In the genomic region with DNA sequence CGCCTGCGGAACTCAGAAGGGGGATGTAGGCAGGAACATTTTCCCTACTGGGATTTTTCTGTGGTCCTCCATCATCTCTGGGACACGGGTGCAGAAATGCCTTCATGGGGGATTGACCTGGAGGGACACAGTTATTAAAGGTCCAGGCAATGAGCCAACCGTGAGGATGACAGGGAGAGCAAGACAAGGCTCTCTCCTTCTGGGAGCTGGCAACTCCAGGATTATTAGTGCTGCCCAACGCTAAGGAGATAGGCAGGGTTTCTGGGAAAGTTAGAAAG, we compare ENCODE assay signal across 8 mouse cellular contexts. TPM values are rescaled to one million over a fixed set of nuclear protein-coding genes. Genes with fewer than 3 reads are reported as not detected.
DNase-seq lines count a peak whose midpoint lies in the region; ATAC-seq and TF ChIP-seq lines count a peak whose summit lies in the region.

No protein-coding gene starts in this region.

- 6% methylated on average over 5 of the region's 5 CpGs for WGBS in heart, embryonic 10.5 days
- 15% methylated on average over 5 of the region's 5 CpGs for whole genome bisulfite sequencing in heart, adult 2 months
- WGBS in forebrain, embryonic 14.5 days = 2% methylated on average over 5 of the region's 5 CpGs
- WGBS in liver, postnatal 0 days (ENCODE audit: insufficient replicate concordance) = 17% methylated on average over 5 of the region's 5 CpGs

- H3K9me3 ChIP-seq in heart, embryonic 10.5 days = no peaks in the 10 kb centered on the region
- no peaks in the 10 kb centered on the region for H3K9me3 ChIP-seq in ES-Bruce4 (replicated peaks; ENCODE audit: control insufficient read depth, insufficient read depth, low read length, poor library complexity, severe bottlenecking)
- H3K9me3 ChIP-seq in forebrain, embryonic 14.5 days (replicated peaks; ENCODE audit: control insufficient read depth, low read length) = no peaks in the 10 kb centered on the region
- H3K9me3 ChIP-seq in liver, postnatal 0 days (ENCODE audit: low read length) = no peaks in the 10 kb centered on the region

- no peak for DNase-seq in heart, embryonic 10.5 days (ENCODE audit: low spot score)
- DNase-seq in heart, adult 2 months = no peak
- peak; percentile 28 for DNase-seq in forebrain, embryonic 14.5 days (ENCODE audit: low spot score)
- DNase-seq in liver, postnatal 0 days = no peak
- no peak for DNase-seq in c-Kit-positive CD71-positive TER-119-positive erythroid progenitor cells, embryonic 14.5 days (ENCODE audit: low spot score)
- DNase-seq in gastrocnemius, postnatal 25 days = no peak
- DNase-seq in gastrocnemius, postnatal 10 days = no peak

- no peak for TF ChIP-seq CTCF in heart, adult 2 months (IDR thresholded peaks at IDR 0.05)
- no peak for TF ChIP-seq CTCF in ES-Bruce4 (IDR thresholded peaks at IDR 0.05; ENCODE audit: low read depth, low read length)
- TF ChIP-seq CTCF in liver, postnatal 0 days (IDR thresholded peaks at IDR 0.05; ENCODE audit: low read depth) = no peak

- H3K27ac ChIP-seq in heart, embryonic 10.5 days = peak overlapping the region; percentile 92
- H3K27ac ChIP-seq in heart, adult 2 months = no peak overlapping the region
- no peak overlapping the region for H3K27ac ChIP-seq in ES-Bruce4 (ENCODE audit: insufficient read depth, low read length)
- H3K27ac ChIP-seq in forebrain, embryonic 14.5 days (ENCODE audit: low read depth, low read length) = peak overlapping the region; percentile 49; the same call in 1 of the 2 replicates
- no peak overlapping the region for H3K27ac ChIP-seq in liver, postnatal 0 days (ENCODE audit: low read depth)

- no peaks in the 10 kb centered on the region for H3K36me3 ChIP-seq in heart, embryonic 10.5 days
- no peaks in the 10 kb centered on the region for H3K36me3 ChIP-seq in heart, adult 2 months (ENCODE audit: control insufficient read depth, insufficient read depth, low read length)
- no peaks in the 10 kb centered on the region for H3K36me3 ChIP-seq in ES-Bruce4 (ENCODE audit: control insufficient read depth, insufficient read depth, low read length, poor library complexity, severe bottlenecking)
- H3K36me3 ChIP-seq in forebrain, embryonic 14.5 days (ENCODE audit: control insufficient read depth, insufficient read depth, low read length) = no peaks in the 10 kb centered on the region
- no peaks in the 10 kb centered on the region for H3K36me3 ChIP-seq in liver, postnatal 0 days (replicated peaks; ENCODE audit: insufficient read depth, low read length)

- intact Hi-C loops in heart, adult 2 months (cut with DNase I) = no loop called here

- peaks cover 46% of the 10 kb centered on the region for H3K4me1 ChIP-seq in heart, embryonic 10.5 days
- H3K4me1 ChIP-seq in heart, adult 2 months (ENCODE audit: control insufficient read depth, insufficient read depth, low read length) = no peaks in the 10 kb centered on the region; the same call in 1 of the 2 replicates
- peaks cover 9% of the 10 kb centered on the region for H3K4me1 ChIP-seq in ES-Bruce4 (ENCODE audit: control insufficient read depth, insufficient read depth, low read length)
- peaks cover 10% of the 10 kb centered on the region; the same call in 1 of the 2 replicates for H3K4me1 ChIP-seq in forebrain, embryonic 14.5 days (ENCODE audit: control insufficient read depth, insufficient read depth, low read length)
- peaks cover 2% of the 10 kb centered on the region; the same call in 1 of the 2 replicates for H3K4me1 ChIP-seq in liver, postnatal 0 days (ENCODE audit: insufficient read depth)

- ATAC-seq in forebrain, embryonic 14.5 days = no peak
- ATAC-seq in liver, postnatal 0 days = no peak

- H3K4me2 ChIP-seq in forebrain, embryonic 14.5 days (ENCODE audit: low read length) = peak overlapping the region; percentile 85
- peak overlapping the region; percentile 86; the same call in 1 of the 2 replicates for H3K4me2 ChIP-seq in liver, postnatal 0 days (ENCODE audit: low read depth, low read length)

- H3K27me3 ChIP-seq in heart, embryonic 10.5 days (ENCODE audit: insufficient read depth, poor library complexity, severe bottlenecking) = peaks cover 45% of the 10 kb centered on the region
- peaks cover 5% of the 10 kb centered on the region for H3K27me3 ChIP-seq in heart, adult 2 months (ENCODE audit: control insufficient read depth, insufficient read depth, low read length)
- H3K27me3 ChIP-seq in ES-Bruce4 (ENCODE audit: control insufficient read depth, insufficient read depth, low read length, poor library complexity, severe bottlenecking) = no peaks in the 10 kb centered on the region
- H3K27me3 ChIP-seq in forebrain, embryonic 14.5 days (replicated peaks; ENCODE audit: control insufficient read depth, insufficient read depth, low read length) = no peaks in the 10 kb centered on the region
- peaks cover 46% of the 10 kb centered on the region for H3K27me3 ChIP-seq in liver, postnatal 0 days (ENCODE audit: insufficient read depth, low read length)

- TF ChIP-seq EP300 in heart, adult 2 months (IDR thresholded peaks at IDR 0.05; ENCODE audit: insufficient read depth, low read depth, low read length) = no peak
- TF ChIP-seq EP300 in ES-Bruce4 (IDR thresholded peaks at IDR 0.05; ENCODE audit: insufficient read depth, low read depth, low read length) = no peak
- no peak for TF ChIP-seq EP300 in liver, postnatal 0 days (IDR thresholded peaks at IDR 0.05; ENCODE audit: low read depth)

- TF ChIP-seq POLR2A in heart, adult 2 months (IDR thresholded peaks at IDR 0.05; ENCODE audit: insufficient read depth, low read depth, low read length) = no peak
- no peak for TF ChIP-seq POLR2A in ES-Bruce4 (IDR thresholded peaks at IDR 0.05; ENCODE audit: insufficient read depth, low read length)

- no peaks in the 10 kb centered on the region for H3K79me2 ChIP-seq in heart, adult 2 months (replicated peaks; ENCODE audit: control insufficient read depth, insufficient read depth, low read length)

- no peak overlapping the region for H3K9ac ChIP-seq in heart, adult 2 months (ENCODE audit: low read depth, low read length)
- peak overlapping the region; percentile 91 for H3K9ac ChIP-seq in ES-Bruce4 (ENCODE audit: low read depth, poor library complexity, severe bottlenecking)
- H3K9ac ChIP-seq in forebrain, embryonic 14.5 days (ENCODE audit: low read length) = peak overlapping the region; percentile 97
- H3K9ac ChIP-seq in liver, postnatal 0 days (replicated peaks) = no peak overlapping the region

- H3K4me3 ChIP-seq in heart, embryonic 10.5 days = peak overlapping the region; percentile 94
- H3K4me3 ChIP-seq in heart, adult 2 months = no peak overlapping the region
- peak overlapping the region; percentile 71 for H3K4me3 ChIP-seq in ES-Bruce4 (ENCODE audit: low read depth, low read length)
- peak overlapping the region; percentile 92 for H3K4me3 ChIP-seq in forebrain, embryonic 14.5 days (ENCODE audit: low read depth, low read length)
- no peak overlapping the region for H3K4me3 ChIP-seq in liver, postnatal 0 days (ENCODE audit: low read depth, low read length)

RNA-seq across cellular contexts. Expression of gene Mgat3, which starts 1.0 kb away (rescaled TPM):
- polyA plus RNA-seq in heart, embryonic 10.5 days (2016; fragmentation: Nextera tagmentation; extraction: Ambion mirVana) = 1.1 and 2.8 TPM in 2 replicates
- total RNA-seq in heart, adult 2 months (2021) = 1 to 10 TPM; 2.3 to 3.5 TPM
- polyA plus RNA-seq in heart, adult 2 months (2012; rRNA removed) = 4.9 and 5.5 TPM in 2 replicates
- polyA plus RNA-seq in ES-Bruce4 (2011; ENCODE audit: insufficient read depth, insufficient read length, low read depth, missing spikeins) = 6.2 and 6.3 TPM in 2 replicates
- 11.7 and 12.5 TPM in 2 replicates for polyA plus RNA-seq in forebrain, embryonic 14.5 days (2014; fragmentation: Nextera tagmentation; extraction: Ambion mirVana)
- polyA plus RNA-seq in liver, postnatal 0 days (2015; fragmentation: Nextera tagmentation; extraction: Ambion mirVana) = 0.12 and 0.14 TPM in 2 replicates
- total RNA-seq in gastrocnemius, postnatal 25 days (2021) = 1 to 10 TPM in 1 of 2 experiments, under 1 TPM in 1; 0.87 to 1.1 TPM
- total RNA-seq in gastrocnemius, postnatal 10 days (2021) = 1 to 10 TPM; 2.8 to 3.1 TPM

RNA-seq across cellular contexts. Expression of gene Tab1, which starts 41.6 kb away (rescaled TPM):
- 34.2 and 38.1 TPM in 2 replicates for polyA plus RNA-seq in heart, embryonic 10.5 days (2016; fragmentation: Nextera tagmentation; extraction: Ambion mirVana)
- 10 to 100 TPM; 17.8 to 24.5 TPM for total RNA-seq in heart, adult 2 months (2021)
- 24.1 and 29.3 TPM in 2 replicates for polyA plus RNA-seq in heart, adult 2 months (2012; rRNA removed)
- 13.5 and 15.6 TPM in 2 replicates for polyA plus RNA-seq in ES-Bruce4 (2011; ENCODE audit: insufficient read depth, insufficient read length, low read depth, missing spikeins)
- polyA plus RNA-seq in forebrain, embryonic 14.5 days (2014; fragmentation: Nextera tagmentation; extraction: Ambion mirVana) = 33.1 and 36.6 TPM in 2 replicates
- 7.0 and 7.5 TPM in 2 replicates for polyA plus RNA-seq in liver, postnatal 0 days (2015; fragmentation: Nextera tagmentation; extraction: Ambion mirVana)
- total RNA-seq in gastrocnemius, postnatal 25 days (2021) = 10 to 100 TPM; 13.8 to 14.6 TPM
- total RNA-seq in gastrocnemius, postnatal 10 days (2021) = 10 to 100 TPM; 17.1 to 20.6 TPM

RNA-seq across cellular contexts. Expression of gene Mief1, which starts 59.3 kb away (rescaled TPM):
- polyA plus RNA-seq in heart, embryonic 10.5 days (2016; fragmentation: Nextera tagmentation; extraction: Ambion mirVana) = 31.0 and 39.2 TPM in 2 replicates
- 10 to 100 TPM; 27.0 to 29.5 TPM for total RNA-seq in heart, adult 2 months (2021)
- 12.2 and 17.3 TPM in 2 replicates for polyA plus RNA-seq in heart, adult 2 months (2012; rRNA removed)
- polyA plus RNA-seq in ES-Bruce4 (2011; ENCODE audit: insufficient read depth, insufficient read length, low read depth, missing spikeins) = 35.7 and 38.4 TPM in 2 replicates
- polyA plus RNA-seq in forebrain, embryonic 14.5 days (2014; fragmentation: Nextera tagmentation; extraction: Ambion mirVana) = 28.3 and 37.0 TPM in 2 replicates
- 8.5 and 8.6 TPM in 2 replicates for polyA plus RNA-seq in liver, postnatal 0 days (2015; fragmentation: Nextera tagmentation; extraction: Ambion mirVana)
- total RNA-seq in gastrocnemius, postnatal 25 days (2021) = 10 to 100 TPM; 19.5 to 23.2 TPM
- total RNA-seq in gastrocnemius, postnatal 10 days (2021) = 10 to 100 TPM; 22.8 to 27.2 TPM

Comparison
In these comparisons a context has a peak if more than half of its experiments do, and no peak if none do; other contexts are left out.
1. H3K27ac ChIP-seq: peak in heart, embryonic 10.5 days (single experiment) and forebrain, embryonic 14.5 days (single experiment); none in heart, adult 2 months (single experiment), ES-Bruce4 (single experiment) and liver, postnatal 0 days (single experiment).
2. H3K4me3 ChIP-seq: peak in heart, embryonic 10.5 days (single experiment), ES-Bruce4 (single experiment) and forebrain, embryonic 14.5 days (single experiment); none in heart, adult 2 months (single experiment) and liver, postnatal 0 days (single experiment).
3. H3K9ac ChIP-seq: peak in ES-Bruce4 (single experiment) and forebrain, embryonic 14.5 days (single experiment); none in heart, adult 2 months (single experiment) and liver, postnatal 0 days (single experiment).